Mouse (Mus musculus) kidney, adult 2 months (tissue): ENCODE measurements around the gene Phf24.

Source experiments
- CTCF ChIP-seq: fragments of 200-500 bp; conservative IDR thresholded peaks from 2 replicates; pipeline ENCODE4 v1.5.1; 2011; ENCODE audit warnings: low read depth, mild to moderate bottlenecking, control low read depth, low read length, moderate library complexity, mixed read lengths; ENCODE audit not compliant: insufficient read depth, insufficient read length
- POLR2A ChIP-seq: fragments of 200-500 bp; IDR thresholded peaks from one replicate; pipeline ENCODE4 v1.6.1; 2011; ENCODE audit warnings: low read depth, low read length, control low read depth

DNA sequence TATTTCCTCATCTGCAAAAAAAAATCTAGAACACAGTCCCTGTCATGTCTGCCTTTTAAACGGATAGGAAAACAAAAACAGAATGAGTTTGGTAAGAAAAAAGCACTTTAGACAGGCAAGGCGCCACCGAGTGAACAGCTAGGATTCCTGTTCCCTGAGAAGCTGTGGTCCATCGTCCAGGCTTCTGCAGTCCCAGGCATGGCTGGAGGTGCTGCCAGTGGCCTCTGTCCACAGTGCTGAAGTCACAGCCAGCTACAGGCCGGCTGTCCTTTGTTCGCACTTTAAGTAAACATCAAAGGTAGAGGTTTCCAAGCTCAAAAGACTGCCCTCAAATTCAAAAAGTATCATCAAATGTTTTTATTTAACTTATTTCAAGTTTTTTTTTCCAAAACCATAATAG is 28.6 kb downstream of the Phf24 start:
- TF ChIP-seq POLR2A (no peak), CTCF (no peak)
